Mouse (Mus musculus) lung, adult 2 months (tissue): ENCODE data around the gene T.
"Not testable (repeated sequence)": the region's sequence is repeated elsewhere in the genome, so short reads cannot be mapped to it uniquely, and the experiment has no call there.

ENCODE experiments used
- CTCF ChIP-seq: fragments of 200-500 bp; IDR thresholded peaks from 2 replicates; pipeline ENCODE4 v1.5.1; 2011; ENCODE audit warnings: mild to moderate bottlenecking, low read length, control low read depth; ENCODE audit not compliant: insufficient read depth
- POLR2A ChIP-seq: fragments of 200-500 bp; IDR thresholded peaks from 2 replicates; pipeline ENCODE4 v1.6.1; 2011; ENCODE audit warnings: low read depth, mild to moderate bottlenecking, control low read depth, low read length, borderline replicate concordance; ENCODE audit errors: extremely low read depth

DNA sequence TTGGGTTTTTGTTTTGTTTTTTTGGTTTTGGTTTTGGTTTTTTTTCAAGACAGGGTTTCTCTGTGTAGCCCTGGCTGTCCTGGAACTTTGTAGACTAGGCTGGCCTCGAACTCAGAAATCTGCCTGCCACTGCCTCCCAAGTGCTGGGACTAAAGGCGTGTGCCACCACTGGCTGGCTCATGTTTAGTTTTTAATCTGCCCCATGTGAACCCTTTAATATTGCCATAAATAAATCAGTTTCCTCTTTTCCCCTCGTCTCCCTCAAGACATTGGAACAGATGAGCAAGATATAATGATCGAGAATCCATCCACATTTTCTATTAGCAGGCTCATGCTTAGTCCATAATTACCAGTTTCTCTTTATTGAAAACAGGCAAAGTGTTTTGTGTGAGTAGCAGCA is 26.2 kb upstream of the T start:
- TF ChIP-seq CTCF, POLR2A: not testable (repeated sequence)
